Mouse (Mus musculus): ENCODE measurements around the gene Tmem131.

GRCm38 (mm10) chr1:36874874-36875561 is 68.4 kb downstream of the Tmem131 start:
- no peak for TF ChIP-seq CTCF (IDR thresholded peaks at IDR 0.05; ENCODE audit: control insufficient read depth, insufficient read depth, insufficient replicate concordance, low read depth, low read length)
- no peak for TF ChIP-seq POLR2A (IDR thresholded peaks at IDR 0.05; ENCODE audit: control insufficient read depth, low read depth, low read length)
